Mouse (Mus musculus): ENCODE measurements around the gene B3gnt3. TPM values are rescaled to one million over a fixed set of nuclear protein-coding genes. Genes with fewer than 3 reads are reported as not detected.
"Not testable (repeated sequence)": the region's sequence is repeated elsewhere in the genome, so short reads cannot be mapped to it uniquely, and the experiment has no call there.

Gene B3gnt3
- not detected in 2 replicates for polyA plus RNA-seq (2012; ENCODE audit: insufficient read depth, insufficient read length, low replicate concordance, missing spikeins)

- TF ChIP-seq POLR2A (IDR thresholded peaks at IDR 0.05; ENCODE audit: insufficient read depth, low read depth, low read length) (no peak), CTCF (IDR thresholded peaks at IDR 0.05; ENCODE audit: insufficient read depth, low read depth, low read length) (no peak)
- no peak within 1 kb of the TSS for H3K27ac ChIP-seq (ENCODE audit: insufficient read depth, low read depth, low read length)
- H3K4me3 ChIP-seq (ENCODE audit: insufficient read depth, low read depth, low read length) = peak within 1 kb of the TSS; percentile 11; the same call in 1 of the 2 replicates
- peaks cover 16% of the 10 kb centered on the region for H3K4me1 ChIP-seq (ENCODE audit: control insufficient read depth, insufficient read depth, low read length)
- WGBS = 17% methylated on average over 33 of the region's 34 CpGs
These were observed at the start of gene B3gnt3 for GRCm38 (mm10) chr8:71701414-71702086. Gene B3gnt3 (minus strand): TSS chr8:71701789.

- not testable (repeated sequence) for H3K27ac ChIP-seq (ENCODE audit: insufficient read depth, low read depth, low read length); H3K4me3 ChIP-seq (ENCODE audit: insufficient read depth, low read depth, low read length); H3K4me1 ChIP-seq (ENCODE audit: control insufficient read depth, insufficient read depth, low read length)
- WGBS = 85% methylated on average over 6 of the region's 6 CpGs
These were observed 47.9 kb upstream of the B3gnt3 start for GRCm38 (mm10) chr8:71749321-71750075.

- H3K4me1 ChIP-seq (ENCODE audit: control insufficient read depth, insufficient read depth, low read length); H3K27ac ChIP-seq (ENCODE audit: insufficient read depth, low read depth, low read length): not testable (repeated sequence)
These were observed 45.5 kb upstream of the B3gnt3 start for GRCm38 (mm10) chr8:71747082-71747481.

GRCm38 (mm10) chr8:71745322-71745721, 43.7 kb upstream of the B3gnt3 start:
- 83% methylated on average over 1 of the region's 1 CpGs for WGBS
- no peak overlapping the region for H3K4me3 ChIP-seq (ENCODE audit: insufficient read depth, low read depth, low read length)
- no peak for TF ChIP-seq POLR2A (IDR thresholded peaks at IDR 0.05; ENCODE audit: insufficient read depth, low read depth, low read length)
- TF ChIP-seq CTCF (IDR thresholded peaks at IDR 0.05; ENCODE audit: insufficient read depth, low read depth, low read length) = no peak
- H3K4me1 ChIP-seq (ENCODE audit: control insufficient read depth, insufficient read depth, low read length) = peaks cover 12% of the 10 kb centered on the region
- no peak overlapping the region for H3K27ac ChIP-seq (ENCODE audit: insufficient read depth, low read depth, low read length)

More at GRCm38 (mm10) chr8:71747082-71747481, 45.5 kb upstream of the B3gnt3 start:
- H3K4me3 ChIP-seq (ENCODE audit: insufficient read depth, low read depth, low read length) = not testable (repeated sequence)

GRCm38 (mm10) chr8:71742783-71743182, 41.2 kb upstream of the B3gnt3 start:
- no peak for TF ChIP-seq CTCF (IDR thresholded peaks at IDR 0.05; ENCODE audit: insufficient read depth, low read depth, low read length)
- TF ChIP-seq POLR2A (IDR thresholded peaks at IDR 0.05; ENCODE audit: insufficient read depth, low read depth, low read length) = no peak
- WGBS = 57% methylated on average over 2 of the region's 2 CpGs
- peaks cover 12% of the 10 kb centered on the region for H3K4me1 ChIP-seq (ENCODE audit: control insufficient read depth, insufficient read depth, low read length)
- H3K4me3 ChIP-seq (ENCODE audit: insufficient read depth, low read depth, low read length) = no peak overlapping the region
- no peak overlapping the region for H3K27ac ChIP-seq (ENCODE audit: insufficient read depth, low read depth, low read length)

- no peak overlapping the region for H3K27ac ChIP-seq (ENCODE audit: insufficient read depth, low read depth, low read length)
- TF ChIP-seq POLR2A (IDR thresholded peaks at IDR 0.05; ENCODE audit: insufficient read depth, low read depth, low read length) = no peak
- no peak for TF ChIP-seq CTCF (IDR thresholded peaks at IDR 0.05; ENCODE audit: insufficient read depth, low read depth, low read length)
- peaks cover 12% of the 10 kb centered on the region for H3K4me1 ChIP-seq (ENCODE audit: control insufficient read depth, insufficient read depth, low read length)
- H3K4me3 ChIP-seq (ENCODE audit: insufficient read depth, low read depth, low read length) = no peak overlapping the region
- WGBS = 5% methylated on average over 19 of the region's 19 CpGs
These were observed 40.1 kb upstream of the B3gnt3 start for GRCm38 (mm10) chr8:71741687-71742114.

- WGBS = 42% methylated on average over 3 of the region's 3 CpGs
- H3K27ac ChIP-seq (ENCODE audit: insufficient read depth, low read depth, low read length) = no peak overlapping the region
- TF ChIP-seq POLR2A (IDR thresholded peaks at IDR 0.05; ENCODE audit: insufficient read depth, low read depth, low read length) = no peak
- TF ChIP-seq CTCF (IDR thresholded peaks at IDR 0.05; ENCODE audit: insufficient read depth, low read depth, low read length) = no peak
- H3K4me3 ChIP-seq (ENCODE audit: insufficient read depth, low read depth, low read length) = no peak overlapping the region
- H3K4me1 ChIP-seq (ENCODE audit: control insufficient read depth, insufficient read depth, low read length) = peaks cover 12% of the 10 kb centered on the region
These were observed 39.6 kb upstream of the B3gnt3 start for GRCm38 (mm10) chr8:71741226-71741625.

- not testable (repeated sequence) for H3K27ac ChIP-seq (ENCODE audit: insufficient read depth, low read depth, low read length); H3K4me3 ChIP-seq (ENCODE audit: insufficient read depth, low read depth, low read length); H3K4me1 ChIP-seq (ENCODE audit: control insufficient read depth, insufficient read depth, low read length)
These were observed 36.7 kb upstream of the B3gnt3 start for GRCm38 (mm10) chr8:71738316-71738715.

- WGBS = 49% methylated on average over 3 of the region's 3 CpGs
- no peak overlapping the region for H3K4me3 ChIP-seq (ENCODE audit: insufficient read depth, low read depth, low read length)
- H3K4me1 ChIP-seq (ENCODE audit: control insufficient read depth, insufficient read depth, low read length) = peaks cover 12% of the 10 kb centered on the region
- TF ChIP-seq POLR2A (IDR thresholded peaks at IDR 0.05; ENCODE audit: insufficient read depth, low read depth, low read length) (no peak), CTCF (IDR thresholded peaks at IDR 0.05; ENCODE audit: insufficient read depth, low read depth, low read length) (peak; percentile 51; the same call in 1 of the 2 replicates)
- no peak overlapping the region for H3K27ac ChIP-seq (ENCODE audit: insufficient read depth, low read depth, low read length)
These were observed 30.2 kb upstream of the B3gnt3 start for GRCm38 (mm10) chr8:71731652-71732230.
